Mouse (Mus musculus): ENCODE results near the gene Gpr161. TPM values are rescaled to one million over a fixed set of nuclear protein-coding genes. Genes with fewer than 3 reads are reported as not detected.

The Gpr161 gene
- polyA plus RNA-seq, 1 experiment from 2014 or later, result 1.6 TPM

DNA sequence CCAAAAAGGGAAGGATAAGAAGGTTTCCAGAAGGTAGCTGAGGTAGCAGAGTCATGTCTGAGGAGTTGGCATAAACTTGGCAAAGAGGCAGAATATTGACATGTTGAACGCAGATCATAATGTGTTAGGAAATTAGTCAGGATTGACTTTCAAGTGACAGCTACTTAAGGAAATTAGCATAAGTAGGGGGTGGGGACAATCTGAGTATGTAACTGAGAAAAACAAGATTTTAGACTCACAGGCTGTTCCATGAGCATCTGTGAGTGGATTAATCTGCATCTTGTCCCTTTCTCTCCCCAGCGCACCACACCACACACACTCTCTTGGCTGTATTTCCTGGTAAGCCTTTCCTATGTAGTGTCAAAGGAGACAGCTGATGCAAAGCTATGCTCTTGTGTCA is 6.0 kb downstream of the Gpr161 start:
- Histone ChIP-seq H3K27me3 (replicated peaks; ENCODE audit: control insufficient read depth, insufficient read depth, low read length) (no peaks in the 10 kb centered on the region), H3K4me1 (replicated peaks; ENCODE audit: control insufficient read depth, insufficient read depth, low read length) (no peaks in the 10 kb centered on the region), H3K27ac (ENCODE audit: low read depth) (no peak overlapping the region), H3K36me3 (ENCODE audit: control insufficient read depth, insufficient read depth, low read length) (peaks cover 7% of the 10 kb centered on the region), H3K4me2 (ENCODE audit: low read length) (no peak overlapping the region), H3K4me3 (ENCODE audit: low read depth, low read length) (no peak overlapping the region), H3K9me3 (ENCODE audit: control insufficient read depth, low read length) (no peaks in the 10 kb centered on the region), H3K9ac (ENCODE audit: low read length) (no peak overlapping the region)
- DNase-seq (ENCODE audit: low spot score) (no peak), ATAC-seq (replicated peaks; ENCODE audit: low FRiP score, low TSS enrichment, low read depth) (no peak)
- WGBS, result 90% methylated on average over 2 of the region's 2 CpGs

DNA sequence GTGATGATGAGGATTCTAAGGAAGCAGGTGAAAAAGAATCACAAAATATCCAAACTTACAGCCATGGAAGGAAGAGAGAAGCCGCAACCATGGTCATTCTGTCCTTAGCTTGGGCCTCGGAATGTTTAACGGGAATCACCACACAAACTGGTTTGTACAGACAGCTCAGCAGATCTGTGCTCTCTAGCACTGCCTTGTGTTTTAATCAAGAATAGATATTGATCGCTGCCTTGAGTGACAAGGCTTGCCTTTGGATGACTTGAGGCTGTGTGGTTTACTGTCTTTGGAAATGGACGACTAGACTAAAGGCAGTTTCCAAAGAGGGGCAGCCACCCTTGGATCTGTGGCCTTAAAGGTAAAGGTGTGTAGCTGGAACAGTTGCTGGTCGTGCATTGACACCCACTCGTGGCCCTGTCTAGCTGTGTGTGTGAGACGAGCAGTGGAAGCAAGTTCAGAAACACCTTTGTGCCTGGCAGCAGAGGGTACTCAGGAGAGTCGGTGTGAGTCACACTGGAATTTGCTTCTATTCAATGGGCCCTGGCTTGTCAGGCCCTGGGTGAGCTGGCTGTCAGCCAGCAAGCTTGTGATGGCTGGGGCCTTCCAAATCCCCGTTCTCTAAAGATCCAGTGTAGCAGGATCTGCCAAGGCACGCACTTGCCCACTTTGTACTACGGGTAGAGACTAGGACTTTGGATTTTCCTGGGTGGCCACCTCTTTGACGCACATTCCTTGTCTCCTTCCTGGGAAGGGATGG is 7.0 kb downstream of the Gpr161 start:
- H3K4me2 ChIP-seq (ENCODE audit: low read length), result no peak overlapping the region
- no peaks in the 10 kb centered on the region for H3K9me3 ChIP-seq (ENCODE audit: control insufficient read depth, low read length)
- peaks cover 14% of the 10 kb centered on the region for H3K36me3 ChIP-seq (ENCODE audit: control insufficient read depth, insufficient read depth, low read length)
- H3K27me3 ChIP-seq (replicated peaks; ENCODE audit: control insufficient read depth, insufficient read depth, low read length), result no peaks in the 10 kb centered on the region
- H3K4me3 ChIP-seq (ENCODE audit: low read depth, low read length), result no peak overlapping the region
- ATAC-seq (replicated peaks; ENCODE audit: low FRiP score, low TSS enrichment, low read depth) (peak; percentile 50; the same call in 1 of the 2 replicates), DNase-seq (ENCODE audit: low spot score) (no peak)
- 77% methylated on average over 13 of the region's 13 CpGs for WGBS
- no peaks in the 10 kb centered on the region for H3K4me1 ChIP-seq (replicated peaks; ENCODE audit: control insufficient read depth, insufficient read depth, low read length)
- H3K27ac ChIP-seq (ENCODE audit: low read depth), result no peak overlapping the region
- H3K9ac ChIP-seq (ENCODE audit: low read length), result no peak overlapping the region

DNA sequence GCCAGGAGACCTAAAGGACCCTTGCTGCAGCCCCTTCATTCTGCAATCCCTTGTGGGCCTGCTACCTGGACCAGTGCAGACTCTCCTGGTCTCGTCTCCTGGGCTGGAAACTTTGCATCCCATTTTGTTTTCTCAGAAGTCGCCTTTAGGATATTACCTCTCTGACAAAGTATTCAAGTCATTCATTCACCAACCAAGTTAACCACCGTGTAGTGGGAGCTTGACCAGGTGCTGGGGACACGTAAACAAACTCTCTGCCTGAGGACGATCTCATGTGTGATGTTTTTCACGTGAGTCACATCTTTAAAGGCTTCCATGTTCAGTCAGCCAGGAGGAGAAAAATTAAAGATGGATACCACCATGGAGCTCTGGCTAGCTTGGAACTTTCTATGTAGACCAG is 7.6 kb downstream of the Gpr161 start:
- no peak overlapping the region for H3K4me2 ChIP-seq (ENCODE audit: low read length)
- no peak overlapping the region for H3K4me3 ChIP-seq (ENCODE audit: low read depth, low read length)
- ATAC-seq (replicated peaks; ENCODE audit: low FRiP score, low TSS enrichment, low read depth) (0 out of 2 replicates have a peak, but pooled peaks have one; percentile 19), DNase-seq (ENCODE audit: low spot score) (no peak)
- no peaks in the 10 kb centered on the region for H3K27me3 ChIP-seq (replicated peaks; ENCODE audit: control insufficient read depth, insufficient read depth, low read length)
- 66% methylated on average over 6 of the region's 6 CpGs for WGBS
- no peaks in the 10 kb centered on the region for H3K9me3 ChIP-seq (ENCODE audit: control insufficient read depth, low read length)
- no peak overlapping the region for H3K9ac ChIP-seq (ENCODE audit: low read length)
- no peak overlapping the region for H3K27ac ChIP-seq (ENCODE audit: low read depth)
- H3K4me1 ChIP-seq (replicated peaks; ENCODE audit: control insufficient read depth, insufficient read depth, low read length), result no peaks in the 10 kb centered on the region
- H3K36me3 ChIP-seq (ENCODE audit: control insufficient read depth, insufficient read depth, low read length), result peaks cover 19% of the 10 kb centered on the region

DNA sequence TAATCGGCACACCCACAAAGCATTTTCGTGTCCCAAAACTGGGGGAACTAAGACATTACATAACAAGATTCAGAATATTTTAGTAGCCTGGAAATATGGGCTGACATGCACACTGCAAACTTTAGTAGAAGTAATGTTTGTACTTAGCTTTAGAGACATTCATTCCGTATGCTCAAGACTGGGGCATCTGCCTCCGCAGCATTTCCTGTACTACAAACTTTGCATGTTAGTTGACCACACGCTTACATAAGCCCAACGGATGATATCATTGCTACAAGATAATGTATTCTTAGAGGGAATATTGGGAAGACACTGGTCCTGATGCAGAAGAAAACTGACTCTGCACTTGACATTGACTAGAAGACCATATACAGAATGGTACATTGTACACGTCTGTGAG is 8.8 kb downstream of the Gpr161 start:
- 90% methylated on average over 7 of the region's 7 CpGs for WGBS
- no peak overlapping the region for H3K27ac ChIP-seq (ENCODE audit: low read depth)
- H3K9me3 ChIP-seq (ENCODE audit: control insufficient read depth, low read length), result no peaks in the 10 kb centered on the region
- no peak overlapping the region for H3K9ac ChIP-seq (ENCODE audit: low read length)
- H3K36me3 ChIP-seq (ENCODE audit: control insufficient read depth, insufficient read depth, low read length), result peaks cover 27% of the 10 kb centered on the region
- H3K4me1 ChIP-seq (replicated peaks; ENCODE audit: control insufficient read depth, insufficient read depth, low read length), result no peaks in the 10 kb centered on the region
- ATAC-seq (replicated peaks; ENCODE audit: low FRiP score, low TSS enrichment, low read depth), result no peak
- no peak overlapping the region for H3K4me3 ChIP-seq (ENCODE audit: low read depth, low read length)
- H3K4me2 ChIP-seq (ENCODE audit: low read length), result no peak overlapping the region
- H3K27me3 ChIP-seq (replicated peaks; ENCODE audit: control insufficient read depth, insufficient read depth, low read length), result no peaks in the 10 kb centered on the region
- no peak for DNase-seq (ENCODE audit: low spot score)

DNA sequence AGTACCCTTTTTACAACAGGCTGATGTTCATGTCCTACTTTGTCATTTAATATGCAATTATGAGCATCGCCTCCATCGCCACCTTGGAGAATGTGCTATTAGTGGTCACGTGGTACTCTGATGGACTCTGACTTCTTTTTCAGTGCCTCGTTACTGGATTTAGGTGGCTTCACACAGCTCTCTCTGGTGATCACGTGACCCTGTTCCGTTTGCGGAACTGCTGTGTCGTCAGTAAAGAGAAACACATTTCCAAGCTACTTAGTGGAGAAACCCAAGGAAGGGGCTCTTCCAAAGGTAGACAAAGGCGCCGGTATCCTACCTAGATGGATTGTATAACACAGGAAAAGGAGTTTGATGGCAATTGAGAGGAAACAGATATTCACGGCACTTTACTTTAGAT is 12.6 kb downstream of the Gpr161 start:
- Histone ChIP-seq H3K4me2 (ENCODE audit: low read length) (no peak overlapping the region), H3K36me3 (ENCODE audit: control insufficient read depth, insufficient read depth, low read length) (peaks cover 54% of the 10 kb centered on the region), H3K27ac (ENCODE audit: low read depth) (no peak overlapping the region), H3K4me3 (ENCODE audit: low read depth, low read length) (no peak overlapping the region), H3K27me3 (replicated peaks; ENCODE audit: control insufficient read depth, insufficient read depth, low read length) (no peaks in the 10 kb centered on the region), H3K9ac (ENCODE audit: low read length) (no peak overlapping the region), H3K9me3 (ENCODE audit: control insufficient read depth, low read length) (no peaks in the 10 kb centered on the region), H3K4me1 (replicated peaks; ENCODE audit: control insufficient read depth, insufficient read depth, low read length) (no peaks in the 10 kb centered on the region)
- DNase-seq (ENCODE audit: low spot score), result no peak
- no peak for ATAC-seq (replicated peaks; ENCODE audit: low FRiP score, low TSS enrichment, low read depth)
- 83% methylated on average over 11 of the region's 11 CpGs for WGBS

DNA sequence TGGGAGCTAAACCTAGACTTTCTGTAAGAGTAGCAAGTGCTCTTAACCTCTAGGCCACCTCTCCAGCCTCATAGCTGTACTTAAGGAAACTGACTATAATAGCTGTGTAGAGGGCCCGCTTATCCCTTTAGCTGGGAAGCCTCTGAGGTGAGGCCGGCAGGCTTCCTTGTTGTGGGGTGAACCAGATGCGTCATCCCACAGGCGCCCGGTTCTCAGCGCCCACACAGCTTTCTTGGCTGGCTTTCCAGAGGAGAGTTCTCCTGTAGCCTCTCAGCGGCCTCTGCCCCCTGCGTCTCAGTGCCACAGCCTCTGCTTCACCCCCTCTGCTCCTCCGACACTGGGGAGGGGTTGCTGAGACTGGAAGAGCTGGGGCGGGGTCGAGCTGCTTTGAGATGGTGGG is 20.8 kb downstream of the Gpr161 start:
- H3K4me2 ChIP-seq (ENCODE audit: low read length), result no peak overlapping the region
- no peak overlapping the region for H3K4me3 ChIP-seq (ENCODE audit: low read depth, low read length)
- peaks cover 39% of the 10 kb centered on the region; the same call in 1 of the 2 replicates for H3K36me3 ChIP-seq (ENCODE audit: control insufficient read depth, insufficient read depth, low read length)
- 53% methylated on average over 11 of the region's 11 CpGs for WGBS
- H3K27me3 ChIP-seq (replicated peaks; ENCODE audit: control insufficient read depth, insufficient read depth, low read length), result no peaks in the 10 kb centered on the region
- H3K9ac ChIP-seq (ENCODE audit: low read length), result no peak overlapping the region
- H3K4me1 ChIP-seq (replicated peaks; ENCODE audit: control insufficient read depth, insufficient read depth, low read length), result no peaks in the 10 kb centered on the region; the same call in 1 of the 2 replicates
- ATAC-seq (replicated peaks; ENCODE audit: low FRiP score, low TSS enrichment, low read depth) (no peak), DNase-seq (ENCODE audit: low spot score) (no peak)
- no peak overlapping the region for H3K27ac ChIP-seq (ENCODE audit: low read depth)
- H3K9me3 ChIP-seq (ENCODE audit: control insufficient read depth, low read length), result no peaks in the 10 kb centered on the region

DNA sequence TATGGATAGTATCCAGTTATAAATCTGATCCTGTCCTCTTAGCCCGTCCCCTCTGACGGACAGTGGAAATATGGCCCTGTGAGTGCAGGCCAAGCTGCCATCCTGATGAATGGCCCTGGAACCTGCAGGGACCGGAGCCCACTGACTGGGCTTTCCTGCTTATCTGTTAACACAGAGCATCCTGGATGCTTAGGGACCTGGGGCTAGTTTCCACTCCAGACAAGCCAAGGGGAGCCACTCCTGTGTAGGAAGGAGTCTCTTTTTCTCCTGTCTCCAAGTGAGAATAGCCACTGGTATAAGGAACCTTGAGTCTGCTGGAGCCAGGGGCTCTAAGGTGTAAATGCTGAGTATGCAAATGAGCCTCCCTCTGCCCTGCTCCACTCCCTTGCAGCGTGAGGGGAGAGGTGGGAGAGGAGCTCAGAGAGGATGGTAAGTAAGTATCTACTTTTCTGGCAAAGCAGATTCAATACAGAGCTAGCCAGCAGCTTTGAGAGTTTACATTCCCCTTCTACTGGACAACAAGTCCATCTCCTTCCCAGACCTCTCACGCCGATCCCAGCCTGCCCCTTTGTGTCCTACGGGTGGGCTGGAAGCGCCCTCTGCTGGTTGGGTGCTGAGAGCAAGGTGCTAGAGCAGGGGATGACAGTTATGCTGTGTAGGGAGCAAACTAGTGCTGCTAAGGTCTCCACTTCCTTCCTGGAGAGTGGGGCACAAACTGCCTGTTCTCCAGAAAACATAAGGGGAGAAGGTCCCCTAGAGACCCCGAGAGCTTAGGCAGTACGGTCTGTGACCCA is 24.7 kb downstream of the Gpr161 start:
- Histone ChIP-seq H3K9me3 (ENCODE audit: control insufficient read depth, low read length) (no peaks in the 10 kb centered on the region), H3K9ac (ENCODE audit: low read length) (no peak overlapping the region), H3K27ac (ENCODE audit: low read depth) (peak overlapping the region; percentile 43; the same call in 1 of the 2 replicates), H3K36me3 (ENCODE audit: control insufficient read depth, insufficient read depth, low read length) (peaks cover 27% of the 10 kb centered on the region), H3K4me3 (ENCODE audit: low read depth, low read length) (no peak overlapping the region), H3K27me3 (replicated peaks; ENCODE audit: control insufficient read depth, insufficient read depth, low read length) (no peaks in the 10 kb centered on the region), H3K4me1 (replicated peaks; ENCODE audit: control insufficient read depth, insufficient read depth, low read length) (no peaks in the 10 kb centered on the region; the same call in 1 of the 2 replicates), H3K4me2 (ENCODE audit: low read length) (no peak overlapping the region)
- ATAC-seq (replicated peaks; ENCODE audit: low FRiP score, low TSS enrichment, low read depth) (peak; percentile 48; the same call in 1 of the 2 replicates), DNase-seq (ENCODE audit: low spot score) (peak; percentile 82)
- 29% methylated on average over 10 of the region's 10 CpGs for WGBS

DNA sequence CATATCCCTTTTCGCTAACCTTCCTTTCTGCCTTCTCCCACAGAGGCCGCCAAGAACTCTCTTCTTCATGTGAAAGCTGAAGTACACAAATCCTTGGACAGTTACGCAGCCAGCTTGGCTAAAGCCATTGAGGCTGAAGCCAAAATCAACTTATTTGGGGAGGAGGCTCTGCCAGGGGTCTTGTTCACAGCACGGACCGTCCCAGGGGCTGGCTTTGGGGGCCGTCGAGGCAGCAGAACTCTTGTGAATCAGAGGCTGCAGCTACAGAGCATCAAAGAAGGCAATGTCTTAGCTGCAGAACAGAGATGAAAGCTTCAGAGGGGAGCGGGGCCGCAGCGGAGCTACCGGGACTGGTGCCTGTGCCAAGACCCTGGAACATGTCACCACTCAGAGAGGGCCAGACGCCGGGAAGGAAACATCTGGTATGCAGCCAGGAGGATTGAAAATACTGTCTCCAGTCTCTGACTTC is 25.8 kb downstream of the Gpr161 start:
- H3K9me3 ChIP-seq (ENCODE audit: control insufficient read depth, low read length), result no peaks in the 10 kb centered on the region
- H3K9ac ChIP-seq (ENCODE audit: low read length), result no peak overlapping the region
- no peaks in the 10 kb centered on the region; the same call in 1 of the 2 replicates for H3K4me1 ChIP-seq (replicated peaks; ENCODE audit: control insufficient read depth, insufficient read depth, low read length)
- WGBS, result 62% methylated on average over 13 of the region's 13 CpGs
- peak overlapping the region; percentile 43; the same call in 1 of the 2 replicates for H3K27ac ChIP-seq (ENCODE audit: low read depth)
- no peak overlapping the region for H3K4me2 ChIP-seq (ENCODE audit: low read length)
- H3K27me3 ChIP-seq (replicated peaks; ENCODE audit: control insufficient read depth, insufficient read depth, low read length), result no peaks in the 10 kb centered on the region
- H3K36me3 ChIP-seq (ENCODE audit: control insufficient read depth, insufficient read depth, low read length), result peaks cover 33% of the 10 kb centered on the region
- ATAC-seq (replicated peaks; ENCODE audit: low FRiP score, low TSS enrichment, low read depth), result no peak
- H3K4me3 ChIP-seq (ENCODE audit: low read depth, low read length), result no peak overlapping the region
- DNase-seq (ENCODE audit: low spot score), result peak; percentile 65

Measured in intestine, embryonic 14.5 days (tissue).